Mouse (Mus musculus) hindbrain, embryonic 11.5 days (tissue): ENCODE results near the gene Nf2. TPM values are rescaled to one million over a fixed set of nuclear protein-coding genes. Genes with fewer than 3 reads are reported as not detected.
A peak's percentile ranks its signal among the peaks of the same experiment; 100 is the strongest.

Source experiments
- ATAC-seq: fragments of 200-750 bp; cut with Nextera tagmentation; 2 replicates; pipeline ENCODE4 v1.8.0; 2017; ENCODE audit warnings: mild to moderate bottlenecking, moderate TSS enrichment, moderate library complexity; ENCODE audit not compliant: low FRiP score
- DNase-seq: peaks from one replicate; pipeline ENCODE4 v3.0.0-alpha.2; 2015; ENCODE audit warnings: low spot score
- H3K27ac ChIP-seq: fragments of 300-500 bp; sonication (generic); 2 replicates; pipeline ENCODE4 v1.5.1; 2014; ENCODE audit warnings: mild to moderate bottlenecking, low read depth, low read length
- H3K27me3 ChIP-seq: fragments of 300-500 bp; sonication (generic); 2 replicates; pipeline ENCODE4 v1.6.1; 2014; ENCODE audit warnings: mild to moderate bottlenecking, low read length, moderate library complexity, mixed read lengths; ENCODE audit not compliant: control insufficient read depth, insufficient read depth
- H3K36me3 ChIP-seq: fragments of 300-500 bp; sonication (generic); 2 replicates; pipeline ENCODE4 v1.6.1; 2014; ENCODE audit warnings: mild to moderate bottlenecking, low read length, moderate library complexity, mixed read lengths; ENCODE audit not compliant: control insufficient read depth, insufficient read depth
- H3K4me1 ChIP-seq: fragments of 300-500 bp; sonication (generic); replicated peaks from 2 replicates; pipeline ENCODE4 v1.6.1; 2014; ENCODE audit warnings: low read length, mixed read lengths; ENCODE audit not compliant: control insufficient read depth, insufficient read depth
- H3K4me2 ChIP-seq: fragments of 300-500 bp; sonication (generic); replicated peaks from 2 replicates; pipeline ENCODE4 v1.6.1; 2014; ENCODE audit warnings: mild to moderate bottlenecking, low read depth, low read length
- H3K4me3 ChIP-seq: fragments of 300-500 bp; sonication (generic); 2 replicates; pipeline ENCODE4 v1.5.1; 2014; ENCODE audit warnings: low read depth, low read length
- H3K9ac ChIP-seq: fragments of 300-500 bp; sonication (generic); 2 replicates; pipeline ENCODE4 v1.6.1; 2014; ENCODE audit warnings: low read depth, low read length
- H3K9me3 ChIP-seq: fragments of 300-500 bp; sonication (generic); 2 replicates; pipeline ENCODE4 v1.6.1; 2016; ENCODE audit warnings: low read length; ENCODE audit not compliant: control insufficient read depth
- WGBS: fragments of 180-500 bp; shearing (Covaris S2); extraction: QIAGEN DNeasy Blood & Tissue Kit; methylation state at CpG from one replicate; pipeline ENCODE4 v1.1.7; 2014; 5-methylcytosine and 5-hydroxymethylcytosine counted together
- polyA plus RNA-seq: library from polyadenylated mRNA; unstranded; fragments of >200 nt; fragmentation: Nextera tagmentation; extraction: Ambion mirVana; gene quantifications from 2 replicates; pipeline ENCODE4 v1.2.1, GENCODE M21; 2014

The Nf2 gene
- polyA plus RNA-seq, 1 experiment from 2014 or later, result 49.9 TPM

DNA sequence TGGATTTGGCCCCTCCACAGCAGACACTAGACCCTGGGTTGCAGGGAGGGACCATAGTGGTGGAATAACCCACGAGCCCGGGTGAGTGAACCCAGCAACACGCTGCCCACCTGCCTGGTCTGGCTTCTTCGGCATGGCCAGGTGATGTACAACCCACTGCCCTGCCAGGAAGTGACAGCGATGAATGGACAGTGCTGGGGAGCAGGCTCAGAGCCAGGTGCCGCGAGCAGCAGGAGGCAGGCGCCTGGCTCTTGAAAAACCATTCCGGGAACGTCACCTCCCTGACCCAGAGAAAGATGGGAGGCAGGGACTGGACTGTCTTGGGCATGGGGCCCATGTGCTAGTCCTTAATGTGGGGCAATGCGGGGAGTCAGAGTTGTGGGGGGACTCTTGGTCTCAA lies 94.5 kb downstream of the Nf2 start:
- Histone ChIP-seq H3K9ac (no peak overlapping the region), H3K4me3 (no peak overlapping the region), H3K27me3 (peaks cover 2% of the 10 kb centered on the region), H3K36me3 (no peaks in the 10 kb centered on the region), H3K4me1 (no peaks in the 10 kb centered on the region), H3K9me3 (no peaks in the 10 kb centered on the region), H3K27ac (no peak overlapping the region), H3K4me2 (no peak overlapping the region)
- WGBS, result 69% methylated on average over 11 of the region's 11 CpGs
- no peak for DNase-seq
- no peak for ATAC-seq

DNA sequence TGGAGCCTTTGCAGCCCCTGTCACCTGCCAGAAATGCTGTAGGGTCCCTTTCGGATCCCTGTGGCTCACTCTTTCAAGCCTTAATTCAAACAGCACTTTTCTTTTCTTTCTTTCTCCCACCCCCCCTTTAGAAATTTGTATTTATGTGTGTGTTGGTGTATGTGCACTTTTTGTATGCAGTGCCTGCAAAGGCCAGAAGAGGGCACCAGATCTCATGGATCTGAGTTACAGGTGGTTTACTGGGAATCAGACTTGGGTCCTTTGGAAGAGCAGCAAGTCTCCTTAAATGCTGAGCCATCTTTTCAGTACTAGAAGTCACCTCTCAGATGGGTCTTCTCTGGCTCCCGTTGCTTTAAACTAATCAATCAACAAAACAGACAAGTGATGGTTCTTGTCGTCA lies 95.3 kb downstream of the Nf2 start:
- no peaks in the 10 kb centered on the region for H3K4me1 ChIP-seq
- H3K27me3 ChIP-seq, result peaks cover 9% of the 10 kb centered on the region
- DNase-seq (no peak), ATAC-seq (no peak)
- H3K4me3 ChIP-seq, result no peak overlapping the region
- no peak overlapping the region for H3K4me2 ChIP-seq
- 92% methylated on average over 3 of the region's 3 CpGs for WGBS
- H3K27ac ChIP-seq, result no peak overlapping the region
- no peaks in the 10 kb centered on the region for H3K9me3 ChIP-seq
- H3K9ac ChIP-seq, result no peak overlapping the region
- no peaks in the 10 kb centered on the region for H3K36me3 ChIP-seq

DNA sequence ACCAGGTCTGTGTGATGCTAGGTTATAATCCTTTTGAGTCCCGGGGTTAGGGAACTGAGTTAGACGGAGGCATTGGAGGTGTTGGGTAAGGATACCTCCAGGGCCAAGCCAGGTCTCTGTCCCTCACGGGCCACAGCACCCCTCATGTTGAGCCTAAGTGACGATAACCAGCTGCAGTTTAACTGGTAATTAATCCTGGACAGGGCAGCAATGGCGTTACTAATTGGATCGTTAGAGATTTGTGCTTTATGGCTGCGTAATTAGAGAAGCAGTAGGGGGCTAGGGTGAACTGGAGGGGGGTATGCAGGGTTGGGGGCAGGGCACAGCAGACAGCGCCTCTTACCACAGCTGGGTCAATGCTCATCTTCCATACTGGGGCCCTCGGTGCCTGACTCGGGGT lies 96.5 kb downstream of the Nf2 start:
- no peaks in the 10 kb centered on the region for H3K4me1 ChIP-seq
- no peak overlapping the region for H3K4me3 ChIP-seq
- 56% methylated on average over 10 of the region's 10 CpGs for WGBS
- H3K27me3 ChIP-seq, result peaks cover 21% of the 10 kb centered on the region
- no peaks in the 10 kb centered on the region for H3K9me3 ChIP-seq
- no peaks in the 10 kb centered on the region for H3K36me3 ChIP-seq
- DNase-seq (no peak), ATAC-seq (no peak)
- no peak overlapping the region for H3K27ac ChIP-seq
- no peak overlapping the region for H3K9ac ChIP-seq
- H3K4me2 ChIP-seq, result no peak overlapping the region

DNA sequence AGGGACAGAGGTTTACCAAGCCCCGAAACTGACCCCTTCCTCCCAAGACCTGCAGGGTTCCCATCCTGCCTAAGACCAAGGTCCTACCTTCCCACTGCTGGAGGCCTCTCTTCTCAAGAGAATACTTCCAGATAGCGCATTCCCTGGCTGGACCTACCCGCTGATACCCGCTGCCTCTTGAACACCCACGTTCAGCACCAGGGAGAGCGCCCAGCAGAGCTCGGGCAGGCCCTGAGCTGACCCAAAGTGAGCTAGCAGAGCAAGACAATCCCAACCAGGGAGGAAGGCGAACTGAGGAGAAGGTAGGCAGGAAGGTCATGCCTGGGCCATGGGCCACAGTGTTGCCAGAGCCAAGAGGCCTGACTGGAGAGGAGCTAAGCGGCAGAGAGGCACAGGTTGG lies 99.1 kb downstream of the Nf2 start:
- peak; percentile 71 for DNase-seq
- Histone ChIP-seq H3K27ac (no peak overlapping the region), H3K9me3 (no peaks in the 10 kb centered on the region), H3K27me3 (peaks cover 46% of the 10 kb centered on the region), H3K36me3 (no peaks in the 10 kb centered on the region), H3K4me3 (no peak overlapping the region), H3K9ac (no peak overlapping the region), H3K4me2 (no peak overlapping the region), H3K4me1 (peaks cover 8% of the 10 kb centered on the region)
- WGBS, result 9% methylated on average over 9 of the region's 9 CpGs
- no peak for ATAC-seq

DNA sequence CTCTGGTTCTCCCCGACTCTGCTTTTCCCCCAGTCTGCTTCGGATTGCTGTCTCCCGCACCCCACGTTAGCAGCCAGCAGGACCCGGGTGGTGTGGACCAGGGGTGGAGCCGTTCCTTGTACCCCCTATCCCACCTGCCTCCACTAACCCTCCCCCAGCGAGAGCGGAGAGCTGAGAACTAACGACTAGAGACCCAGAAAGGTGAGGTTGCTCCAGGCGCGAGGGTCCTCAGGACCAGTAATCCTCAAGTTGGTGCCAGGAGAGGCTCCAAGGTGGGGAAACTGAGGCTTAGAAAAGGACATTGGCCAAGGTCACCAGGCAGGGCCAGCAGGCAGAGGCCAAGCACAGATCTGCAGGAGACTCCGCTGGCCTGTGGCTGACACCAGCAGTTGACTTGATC lies 102.1 kb downstream of the Nf2 start:
- H3K9ac ChIP-seq, result peak overlapping the region; percentile 61; the same call in 1 of the 2 replicates
- no peak overlapping the region for H3K27ac ChIP-seq

DNA sequence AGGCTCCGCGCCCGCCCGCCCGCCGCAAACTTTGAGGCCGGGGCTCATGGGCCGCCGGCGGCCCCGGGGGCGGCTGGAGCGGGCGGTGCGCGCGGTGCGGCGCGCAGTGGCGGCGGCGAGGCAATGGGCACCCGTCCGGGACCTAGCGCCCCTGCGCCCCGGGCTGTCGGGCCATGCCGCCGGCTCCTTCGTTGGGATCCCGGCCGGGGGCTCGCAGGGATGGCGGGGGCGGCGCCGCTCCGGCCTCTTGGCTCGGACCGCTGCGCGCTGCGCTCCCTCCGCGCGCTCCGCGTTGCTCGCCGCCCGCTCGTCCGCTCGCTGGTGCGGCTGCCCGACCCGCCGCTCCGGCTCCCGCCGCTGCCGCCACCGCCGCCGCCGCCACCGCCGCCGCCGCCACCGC lies 102.6 kb downstream of the Nf2 start, which contains the start of gene Cabp7:
Gene Cabp7 (minus strand): TSS at position 46 of the 400 bp plus-strand sequence.
- ATAC-seq, result no peak
- Histone ChIP-seq H3K4me2 (peak within 1 kb of the TSS; percentile 100), H3K9ac (peak within 1 kb of the TSS; percentile 61), H3K27ac (no peak within 1 kb of the TSS), H3K4me3 (peak within 1 kb of the TSS; percentile 58), H3K36me3 (no peaks in the 10 kb centered on the region), H3K9me3 (no peaks in the 10 kb centered on the region), H3K4me1 (peaks cover 8% of the 10 kb centered on the region), H3K27me3 (peaks cover 65% of the 10 kb centered on the region)
- peak; percentile 40 for DNase-seq
- WGBS, result 1% methylated on average over 34 of the region's 73 CpGs

More for the DNA sequence above, 102.1 kb downstream of the Nf2 start:
- Histone ChIP-seq H3K4me3 (peak overlapping the region; percentile 58), H3K9me3 (no peaks in the 10 kb centered on the region), H3K4me2 (peak overlapping the region; percentile 100), H3K27me3 (peaks cover 65% of the 10 kb centered on the region), H3K36me3 (no peaks in the 10 kb centered on the region), H3K4me1 (peaks cover 8% of the 10 kb centered on the region)
- WGBS, result 3% methylated on average over 11 of the region's 12 CpGs
- DNase-seq, result peak; percentile 44
- ATAC-seq, result no peak

DNA sequence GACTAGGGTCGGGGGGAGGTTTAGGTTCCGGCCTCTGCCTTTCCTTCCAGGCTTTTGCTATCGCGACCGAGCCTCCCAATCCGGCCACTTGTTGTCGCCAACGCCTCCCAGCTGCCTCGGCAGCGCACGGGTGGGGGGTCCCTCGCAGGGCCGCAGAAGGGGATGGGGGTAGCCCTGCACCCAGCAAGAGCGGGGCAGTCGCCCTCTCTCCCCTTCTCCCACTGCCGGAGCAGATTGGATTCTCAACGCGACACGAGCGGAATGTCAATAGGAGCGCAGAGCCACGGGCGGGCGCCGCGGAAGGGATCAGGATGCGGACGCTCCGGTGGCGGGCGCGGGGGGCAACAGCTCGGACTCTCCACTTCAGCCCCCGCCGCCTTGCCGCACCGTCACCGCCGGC lies 103.4 kb downstream of the Nf2 start:
- Histone ChIP-seq H3K4me2 (peak overlapping the region; percentile 100), H3K9ac (peak overlapping the region; percentile 61), H3K27me3 (peaks cover 65% of the 10 kb centered on the region), H3K4me3 (peak overlapping the region; percentile 58), H3K36me3 (no peaks in the 10 kb centered on the region), H3K4me1 (peaks cover 8% of the 10 kb centered on the region), H3K27ac (no peak overlapping the region), H3K9me3 (no peaks in the 10 kb centered on the region)
- under 1% methylated on average over 35 of the region's 39 CpGs for WGBS
- DNase-seq, result peak; percentile 67
- ATAC-seq, result peak; percentile 25; the same call in 1 of the 2 replicates

DNA sequence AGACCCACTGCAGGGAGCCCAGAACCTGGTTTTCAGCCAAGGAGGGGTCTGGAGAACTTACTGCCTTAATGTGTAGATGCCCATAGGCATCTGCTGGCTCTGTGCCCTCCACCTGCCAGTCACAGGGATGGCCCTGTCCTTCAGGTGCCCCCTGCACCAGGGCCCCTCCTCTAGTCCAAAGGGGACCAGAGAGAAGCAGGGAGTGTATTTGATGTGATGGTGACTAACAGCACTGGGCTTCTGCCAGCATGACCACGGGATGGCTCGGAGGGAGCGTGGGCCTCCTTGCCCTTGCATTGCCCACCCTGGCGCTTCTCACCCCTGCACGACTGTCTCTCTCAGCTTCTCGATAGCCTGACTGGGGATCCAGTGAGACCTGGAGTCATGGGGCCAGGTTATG lies 104.6 kb downstream of the Nf2 start:
- Histone ChIP-seq H3K27me3 (peaks cover 61% of the 10 kb centered on the region), H3K4me3 (no peak overlapping the region), H3K9me3 (no peaks in the 10 kb centered on the region), H3K36me3 (no peaks in the 10 kb centered on the region), H3K9ac (no peak overlapping the region), H3K4me2 (no peak overlapping the region), H3K4me1 (peaks cover 8% of the 10 kb centered on the region), H3K27ac (no peak overlapping the region)
- DNase-seq, result no peak
- ATAC-seq, result no peak
- WGBS, result 68% methylated on average over 6 of the region's 6 CpGs

DNA sequence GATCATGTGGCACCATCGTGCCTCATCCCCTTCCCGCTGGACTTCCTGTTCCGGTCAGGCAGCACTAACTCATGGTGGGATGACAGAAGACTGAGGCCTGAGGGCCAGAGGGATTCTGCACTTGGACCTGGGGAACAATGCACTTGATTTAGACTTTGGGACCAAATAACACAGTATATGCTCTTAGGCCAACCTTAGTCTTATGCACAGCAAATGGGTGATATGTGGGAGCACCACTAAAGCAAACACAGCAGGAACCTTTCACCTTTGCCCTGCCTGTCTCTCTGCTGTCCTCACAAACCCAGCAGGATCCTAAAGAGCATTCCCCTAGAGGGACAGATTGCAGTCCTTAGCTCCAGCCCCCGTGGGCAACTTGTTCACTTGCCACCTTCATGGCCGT lies 108.6 kb downstream of the Nf2 start:
- Histone ChIP-seq H3K9me3 (no peaks in the 10 kb centered on the region), H3K4me2 (no peak overlapping the region), H3K4me3 (no peak overlapping the region), H3K4me1 (no peaks in the 10 kb centered on the region), H3K9ac (no peak overlapping the region), H3K36me3 (no peaks in the 10 kb centered on the region; the same call in 1 of the 2 replicates), H3K27me3 (peaks cover 24% of the 10 kb centered on the region), H3K27ac (no peak overlapping the region)
- DNase-seq (no peak), ATAC-seq (no peak)
- 62% methylated on average over 5 of the region's 5 CpGs for WGBS
